Mouse (Mus musculus) thymus, adult 2 months (tissue): Measurements from ENCODE around the gene Tmem63c.

Source experiments
- CTCF ChIP-seq: fragments of 200-500 bp; IDR thresholded peaks from 2 replicates; pipeline ENCODE4 v1.5.1; 2012; ENCODE audit warnings: mild to moderate bottlenecking, control low read depth, low read length, moderate library complexity, borderline replicate concordance; ENCODE audit not compliant: control insufficient read depth, poor library complexity, insufficient read depth; ENCODE audit errors: extremely low read depth
- POLR2A ChIP-seq: fragments of 200-500 bp; IDR thresholded peaks from 2 replicates; pipeline ENCODE4 v1.6.1; 2012; ENCODE audit warnings: mild to moderate bottlenecking, low read length, control low read depth, moderate library complexity; ENCODE audit not compliant: control insufficient read depth, poor library complexity, insufficient read depth; ENCODE audit errors: extremely low read depth

DNA sequence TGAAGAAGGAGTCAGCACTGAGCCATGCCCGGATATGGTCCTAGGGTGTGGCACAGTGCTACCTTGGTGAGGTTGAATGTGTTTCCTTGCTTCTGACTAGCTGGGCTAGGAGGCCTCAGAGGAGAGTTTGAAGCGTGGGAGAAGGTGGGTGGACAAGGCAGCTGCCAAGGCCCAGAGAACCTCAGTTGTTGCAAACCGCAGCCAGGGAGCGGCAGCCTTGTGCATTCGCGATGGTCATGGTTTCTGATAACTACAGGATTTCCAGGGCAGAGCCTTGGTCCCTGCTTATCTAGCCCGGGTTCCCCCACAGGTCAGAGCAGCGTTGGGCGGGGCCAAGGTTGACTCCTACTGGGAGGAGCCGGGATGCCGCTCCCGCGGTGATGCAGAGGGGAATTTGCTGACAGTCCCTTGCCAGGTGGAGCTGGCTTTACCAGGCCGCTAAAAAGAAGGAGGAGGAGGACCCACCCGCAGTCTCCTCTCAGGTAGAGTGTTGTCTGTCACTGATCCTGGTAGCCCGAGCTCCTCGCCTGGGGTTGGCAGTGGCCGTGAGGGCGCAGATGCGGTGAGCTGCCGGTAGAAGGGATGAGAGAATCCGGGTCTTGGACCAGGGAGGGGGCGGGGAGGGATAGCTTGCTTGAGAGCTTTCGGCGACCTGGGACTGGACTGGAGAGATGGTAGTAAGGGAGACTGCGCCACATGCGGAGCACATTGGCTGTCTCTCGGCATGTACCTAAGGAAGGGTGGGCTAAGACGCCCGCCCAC, 5.2 kb downstream of the Tmem63c start:
- TF ChIP-seq CTCF (no peak), POLR2A (no peak)
